Mouse (Mus musculus) forebrain, embryonic 12.5 days (tissue): ENCODE results near the gene Sf1. TPM values are rescaled to one million over a fixed set of nuclear protein-coding genes. Genes with fewer than 3 reads are reported as not detected.

Experiments used
- ATAC-seq: fragments of 200-750 bp; cut with Nextera tagmentation; 2 replicates; pipeline ENCODE4 v1.8.0; 2017; ENCODE audit warnings: moderate TSS enrichment; ENCODE audit not compliant: low FRiP score
- H3K27ac ChIP-seq: fragments of 300-500 bp; sonication (generic); 2 replicates; pipeline ENCODE4 v1.5.1; 2016; ENCODE audit warnings: mild to moderate bottlenecking
- H3K27me3 ChIP-seq: fragments of 300-500 bp; sonication (generic); 2 replicates; pipeline ENCODE4 v1.6.1; 2016; ENCODE audit warnings: mild to moderate bottlenecking
- H3K36me3 ChIP-seq: fragments of 300-500 bp; sonication (generic); replicated peaks from 2 replicates; pipeline ENCODE4 v1.6.1; 2016; ENCODE audit warnings: mild to moderate bottlenecking
- H3K4me1 ChIP-seq: fragments of 300-500 bp; sonication (generic); 2 replicates; pipeline ENCODE4 v1.6.1; 2016
- H3K4me2 ChIP-seq: fragments of 300-500 bp; sonication (generic); 2 replicates; pipeline ENCODE4 v1.6.1; 2016; ENCODE audit warnings: mild to moderate bottlenecking, moderate library complexity
- H3K4me3 ChIP-seq: fragments of 300-500 bp; sonication (generic); replicated peaks from 2 replicates; pipeline ENCODE4 v1.5.1; 2016; ENCODE audit warnings: mild to moderate bottlenecking
- H3K9ac ChIP-seq: fragments of 300-500 bp; sonication (generic); 2 replicates; pipeline ENCODE4 v1.6.1; 2016; ENCODE audit warnings: mild to moderate bottlenecking
- H3K9me3 ChIP-seq: fragments of 300-500 bp; sonication (generic); 2 replicates; pipeline ENCODE4 v1.6.1; 2016
- WGBS: fragments of 180-500 bp; shearing (Covaris S2); methylation state at CpG from one replicate; pipeline ENCODE4 v1.1.7; 2016; 5-methylcytosine and 5-hydroxymethylcytosine counted together
- polyA plus RNA-seq: library from polyadenylated mRNA; unstranded; fragments of >200 nt; fragmentation: Nextera tagmentation; extraction: Ambion mirVana; gene quantifications from 2 replicates; pipeline ENCODE4 v1.2.1, GENCODE M21; 2016

Sf1 gene
- polyA plus RNA-seq, 1 experiment from 2014 or later: 204 TPM

DNA sequence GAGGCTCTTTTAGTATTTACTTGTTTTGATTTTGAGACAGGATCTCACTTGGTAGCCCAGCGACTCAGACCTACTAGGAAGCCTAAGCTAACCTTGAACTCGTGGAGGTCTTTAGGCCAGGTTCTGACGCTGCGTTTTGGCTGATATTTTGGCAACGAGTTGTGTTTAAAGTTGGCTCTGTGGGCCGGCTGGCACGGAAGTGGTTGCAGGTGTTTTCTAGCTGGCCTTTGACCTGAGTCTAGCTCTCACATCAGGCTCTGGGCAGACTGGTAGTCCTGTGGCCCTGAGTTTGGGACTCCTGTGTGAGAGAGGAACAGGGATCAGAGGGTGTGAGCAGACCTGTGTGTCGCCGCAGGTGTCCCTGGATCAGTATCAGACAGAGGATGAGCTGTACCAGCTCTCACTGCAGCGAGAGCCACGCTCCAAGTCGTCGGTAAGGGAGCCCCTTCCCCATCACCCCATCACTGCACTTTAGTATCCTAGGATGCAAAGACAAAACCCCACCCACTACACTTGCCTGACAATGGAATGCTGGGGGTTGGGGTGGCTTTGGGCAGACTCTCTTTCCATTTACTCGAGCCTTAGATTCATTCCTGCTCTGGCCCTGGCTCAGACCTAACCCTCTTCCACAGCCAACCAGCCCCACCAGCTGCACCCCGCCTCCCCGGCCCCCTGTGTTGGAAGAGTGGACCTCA is 44.5 kb downstream of the Sf1 start:
- ATAC-seq: no peak
- peaks cover 7% of the 10 kb centered on the region; the same call in 1 of the 2 replicates for H3K4me1 ChIP-seq
- peaks cover 12% of the 10 kb centered on the region for H3K27me3 ChIP-seq
- H3K4me3 ChIP-seq: no peak overlapping the region
- no peak overlapping the region for H3K4me2 ChIP-seq
- no peak overlapping the region for H3K27ac ChIP-seq
- H3K9me3 ChIP-seq: no peaks in the 10 kb centered on the region
- no peak overlapping the region for H3K9ac ChIP-seq
- H3K36me3 ChIP-seq: no peaks in the 10 kb centered on the region
- 45% methylated on average over 16 of the region's 16 CpGs for WGBS

DNA sequence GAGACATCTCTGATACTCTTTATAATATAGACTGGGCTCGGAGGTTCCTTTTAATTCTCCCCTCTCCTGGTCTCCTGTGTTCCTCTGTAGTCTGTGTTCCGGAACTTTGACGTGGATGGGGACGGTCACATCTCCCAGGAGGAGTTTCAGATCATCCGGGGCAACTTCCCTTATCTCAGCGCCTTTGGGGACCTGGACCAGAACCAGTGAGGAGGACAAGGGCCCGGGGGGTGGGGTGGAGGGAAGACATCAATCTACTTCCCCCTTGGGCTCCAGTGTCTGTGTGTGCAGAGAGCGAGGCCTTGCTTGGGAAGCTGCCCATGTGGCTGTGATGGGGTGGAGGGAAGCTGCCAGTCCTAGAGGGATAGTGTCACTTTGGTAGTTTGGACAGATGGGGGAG is 45.3 kb downstream of the Sf1 start:
- H3K4me3 ChIP-seq: no peak overlapping the region
- no peak overlapping the region for H3K4me2 ChIP-seq
- no peaks in the 10 kb centered on the region for H3K4me1 ChIP-seq
- no peak overlapping the region for H3K27ac ChIP-seq
- ATAC-seq: no peak
- no peaks in the 10 kb centered on the region for H3K36me3 ChIP-seq
- 84% methylated on average over 8 of the region's 8 CpGs for WGBS
- no peak overlapping the region for H3K9ac ChIP-seq
- no peaks in the 10 kb centered on the region for H3K9me3 ChIP-seq
- peaks cover 4% of the 10 kb centered on the region; the same call in 1 of the 2 replicates for H3K27me3 ChIP-seq

DNA sequence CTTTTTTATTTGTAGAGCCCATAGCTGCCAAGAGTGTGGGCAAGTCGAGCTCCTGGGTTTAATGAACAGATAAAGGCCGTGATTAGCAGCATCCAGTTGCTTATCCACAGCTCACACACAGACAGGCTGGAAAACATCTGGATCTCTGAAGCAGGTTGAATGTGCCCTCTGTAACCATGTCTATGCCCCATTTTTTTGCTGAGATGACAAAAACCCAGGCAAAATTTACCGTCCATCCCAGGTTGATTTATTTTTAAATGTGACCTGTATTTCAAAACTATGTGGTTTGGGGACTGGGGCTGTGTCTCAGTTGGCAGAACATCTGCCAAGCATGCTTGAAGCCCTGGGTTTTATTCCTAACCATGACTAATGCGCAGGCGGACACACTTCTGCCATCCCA is 45.7 kb downstream of the Sf1 start:
- no peaks in the 10 kb centered on the region for H3K4me1 ChIP-seq
- H3K4me3 ChIP-seq: no peak overlapping the region
- H3K9ac ChIP-seq: no peak overlapping the region
- no peaks in the 10 kb centered on the region for H3K36me3 ChIP-seq
- no peak for ATAC-seq
- H3K4me2 ChIP-seq: no peak overlapping the region
- H3K27me3 ChIP-seq: no peaks in the 10 kb centered on the region
- H3K9me3 ChIP-seq: no peaks in the 10 kb centered on the region
- WGBS: 81% methylated on average over 5 of the region's 5 CpGs
- no peak overlapping the region for H3K27ac ChIP-seq

DNA sequence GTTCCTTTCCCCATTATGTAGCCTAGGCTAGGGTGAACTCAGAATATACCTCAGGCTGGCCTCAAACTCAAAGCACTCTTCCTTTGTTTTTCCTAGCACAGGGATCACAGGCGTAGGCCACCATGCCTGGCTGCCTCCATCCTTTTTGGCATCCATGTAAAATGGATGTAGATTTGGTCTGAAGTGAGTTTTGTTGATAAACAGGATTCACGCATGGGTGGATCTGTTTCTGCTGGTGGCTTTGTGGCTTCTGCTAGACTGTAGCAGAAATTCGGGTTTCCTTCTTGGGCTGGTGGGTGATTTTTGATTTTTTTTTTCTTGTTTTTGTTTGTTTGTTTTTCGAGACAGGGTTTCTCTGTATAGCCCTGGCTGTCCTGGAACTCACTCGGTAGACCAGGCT is 46.4 kb downstream of the Sf1 start:
- H3K4me3 ChIP-seq: no peak overlapping the region
- H3K4me1 ChIP-seq: peaks cover 5% of the 10 kb centered on the region; the same call in 1 of the 2 replicates
- H3K4me2 ChIP-seq: no peak overlapping the region
- 93% methylated on average over 5 of the region's 5 CpGs for WGBS
- no peak overlapping the region for H3K9ac ChIP-seq
- no peak for ATAC-seq
- 0 out of 2 replicates have a peak, but pooled peaks cover 5% of the 10 kb centered on the region for H3K27me3 ChIP-seq
- H3K9me3 ChIP-seq: no peaks in the 10 kb centered on the region
- H3K36me3 ChIP-seq: no peaks in the 10 kb centered on the region
- no peak overlapping the region for H3K27ac ChIP-seq

DNA sequence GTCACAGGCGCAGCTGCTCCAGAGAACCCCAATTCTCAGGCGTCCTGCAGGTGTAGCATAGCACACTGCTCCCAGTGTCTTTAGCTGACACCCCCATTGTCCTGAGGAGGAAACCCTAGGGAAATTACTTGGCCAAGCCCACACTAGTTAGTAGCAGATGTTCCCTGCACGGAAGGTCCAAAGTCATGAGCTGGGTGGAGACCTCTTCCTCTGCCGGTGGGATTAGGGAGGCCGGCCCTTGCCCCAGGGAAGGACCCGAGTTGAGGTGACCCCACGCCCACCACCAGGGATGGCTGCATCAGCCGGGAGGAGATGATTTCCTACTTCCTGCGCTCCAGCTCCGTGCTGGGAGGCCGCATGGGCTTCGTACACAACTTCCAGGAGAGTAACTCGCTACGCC is 49.3 kb downstream of the Sf1 start:
- Histone ChIP-seq H3K4me1 (peaks cover 33% of the 10 kb centered on the region), H3K27ac (0 out of 2 replicates have a peak overlapping the region, but pooled peaks have one; percentile 13), H3K36me3 (no peaks in the 10 kb centered on the region), H3K9ac (no peak overlapping the region), H3K4me2 (no peak overlapping the region), H3K4me3 (no peak overlapping the region), H3K27me3 (peaks cover 5% of the 10 kb centered on the region; the same call in 1 of the 2 replicates), H3K9me3 (no peaks in the 10 kb centered on the region)
- ATAC-seq: no peak
- 73% methylated on average over 14 of the region's 14 CpGs for WGBS

DNA sequence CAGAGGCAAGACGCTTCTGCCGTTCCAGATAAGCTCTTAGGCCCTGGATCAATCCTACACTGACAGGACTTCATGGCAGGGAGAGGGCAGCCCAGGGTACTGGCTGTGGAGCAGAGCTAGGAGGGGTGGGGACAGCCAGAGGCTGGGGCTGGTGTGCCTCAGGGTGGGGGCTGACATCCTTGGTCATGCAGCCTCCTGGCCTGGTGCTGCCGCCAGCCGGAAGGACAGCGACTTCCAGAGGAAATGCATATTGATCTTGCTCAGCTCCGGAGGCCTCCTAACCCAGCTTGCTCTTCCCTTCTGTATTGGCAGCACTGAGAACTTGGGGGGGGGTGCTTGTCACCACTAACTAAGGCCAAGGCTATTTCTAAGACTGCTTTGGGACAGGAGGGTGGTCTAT is 52.0 kb downstream of the Sf1 start:
- ATAC-seq: no peak
- peak overlapping the region; percentile 89 for H3K27ac ChIP-seq
- peaks cover 22% of the 10 kb centered on the region for H3K27me3 ChIP-seq
- no peak overlapping the region for H3K4me3 ChIP-seq
- H3K36me3 ChIP-seq: no peaks in the 10 kb centered on the region
- peak overlapping the region; percentile 38 for H3K4me2 ChIP-seq
- H3K9me3 ChIP-seq: no peaks in the 10 kb centered on the region
- H3K4me1 ChIP-seq: peaks cover 55% of the 10 kb centered on the region
- WGBS: 58% methylated on average over 6 of the region's 6 CpGs
- H3K9ac ChIP-seq: no peak overlapping the region; the same call in 1 of the 2 replicates

DNA sequence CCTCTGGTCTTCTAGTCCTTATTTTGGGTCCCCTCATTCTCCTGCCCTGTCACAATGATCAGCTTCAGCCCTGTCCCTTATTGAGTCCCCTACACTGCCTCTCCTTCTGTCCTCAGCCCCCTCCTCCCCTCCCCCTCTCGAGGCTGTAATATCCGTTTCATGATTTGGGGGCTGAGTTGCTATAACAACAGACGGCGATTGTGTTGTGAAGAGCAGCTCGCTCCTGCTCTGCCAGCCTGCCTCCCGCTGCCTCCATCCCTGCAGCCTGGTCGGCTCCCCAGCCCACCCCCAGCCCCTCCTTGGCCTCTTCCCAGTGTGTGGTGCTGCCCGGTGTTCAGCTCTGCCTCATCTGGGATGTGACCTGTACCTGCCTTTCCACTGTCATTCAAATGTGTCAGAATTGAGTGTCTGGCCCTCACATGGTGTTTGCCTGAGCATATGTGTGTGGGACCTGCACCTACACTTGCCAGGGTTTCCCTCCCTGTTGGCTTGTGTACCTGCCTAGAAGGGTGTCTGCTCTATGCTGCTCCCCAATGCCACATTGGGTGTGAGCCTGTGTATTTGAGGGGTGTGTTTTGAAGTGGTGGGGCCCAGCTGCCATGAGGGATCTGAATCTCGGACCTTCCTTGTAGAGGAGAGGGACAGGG is 52.8 kb downstream of the Sf1 start:
- 6% methylated on average over 9 of the region's 9 CpGs for WGBS
- Histone ChIP-seq H3K9ac (no peak overlapping the region), H3K4me2 (peak overlapping the region; percentile 38), H3K27me3 (peaks cover 30% of the 10 kb centered on the region), H3K27ac (peak overlapping the region; percentile 89), H3K36me3 (no peaks in the 10 kb centered on the region), H3K4me3 (0 out of 2 replicates have a peak overlapping the region, but pooled peaks have one; percentile 2), H3K4me1 (peaks cover 62% of the 10 kb centered on the region), H3K9me3 (no peaks in the 10 kb centered on the region)
- peak; percentile 39 for ATAC-seq

DNA sequence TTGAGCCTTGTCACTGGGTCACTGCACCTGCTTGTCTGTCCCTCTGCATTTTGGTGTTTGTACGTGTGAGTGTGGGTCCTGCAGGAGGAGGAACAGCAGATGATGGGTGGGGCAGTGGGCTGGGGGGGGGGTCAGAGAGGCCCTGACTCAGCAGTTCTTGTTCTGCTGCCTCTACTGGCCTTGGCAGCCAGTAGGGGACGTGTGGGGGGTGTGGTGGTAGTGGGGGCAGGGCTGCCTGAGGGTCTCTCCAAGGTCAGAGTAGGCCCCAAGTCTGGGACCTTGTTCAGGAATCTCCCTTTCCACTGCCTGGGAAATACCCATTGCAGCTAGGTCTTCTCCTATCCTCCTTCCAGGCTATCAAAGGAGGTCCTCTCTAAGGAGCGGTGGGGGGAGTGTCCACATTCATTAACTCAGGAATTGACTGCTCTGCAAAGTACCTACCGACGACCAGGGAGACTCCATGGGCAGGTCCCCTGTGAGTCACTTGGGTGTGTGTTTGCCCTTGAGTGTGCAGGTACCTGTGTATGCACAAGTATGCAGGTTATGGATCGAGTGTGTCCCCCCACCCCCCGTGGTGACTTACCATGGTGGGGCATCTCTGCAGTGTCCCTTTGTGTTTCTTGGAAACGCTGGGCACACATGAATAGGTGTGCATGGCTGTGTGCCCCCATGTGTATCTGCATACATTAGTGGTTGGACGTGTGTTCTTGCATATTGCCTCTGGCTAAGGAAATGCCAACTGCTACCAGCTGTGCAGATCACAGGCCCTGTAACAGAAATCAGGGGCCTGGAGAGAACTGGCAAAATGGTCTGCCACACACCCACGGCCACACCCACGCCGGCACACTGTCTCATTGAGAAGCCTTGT is 53.6 kb downstream of the Sf1 start:
- no peak overlapping the region; the same call in 1 of the 2 replicates for H3K9ac ChIP-seq
- 62% methylated on average over 12 of the region's 12 CpGs for WGBS
- no peak for ATAC-seq
- peak overlapping the region; percentile 94; the same call in 1 of the 2 replicates for H3K4me2 ChIP-seq
- H3K36me3 ChIP-seq: no peaks in the 10 kb centered on the region
- peak overlapping the region; percentile 89 for H3K27ac ChIP-seq
- H3K4me1 ChIP-seq: peaks cover 71% of the 10 kb centered on the region
- H3K27me3 ChIP-seq: peaks cover 38% of the 10 kb centered on the region
- no peak overlapping the region for H3K4me3 ChIP-seq
- no peaks in the 10 kb centered on the region for H3K9me3 ChIP-seq

DNA sequence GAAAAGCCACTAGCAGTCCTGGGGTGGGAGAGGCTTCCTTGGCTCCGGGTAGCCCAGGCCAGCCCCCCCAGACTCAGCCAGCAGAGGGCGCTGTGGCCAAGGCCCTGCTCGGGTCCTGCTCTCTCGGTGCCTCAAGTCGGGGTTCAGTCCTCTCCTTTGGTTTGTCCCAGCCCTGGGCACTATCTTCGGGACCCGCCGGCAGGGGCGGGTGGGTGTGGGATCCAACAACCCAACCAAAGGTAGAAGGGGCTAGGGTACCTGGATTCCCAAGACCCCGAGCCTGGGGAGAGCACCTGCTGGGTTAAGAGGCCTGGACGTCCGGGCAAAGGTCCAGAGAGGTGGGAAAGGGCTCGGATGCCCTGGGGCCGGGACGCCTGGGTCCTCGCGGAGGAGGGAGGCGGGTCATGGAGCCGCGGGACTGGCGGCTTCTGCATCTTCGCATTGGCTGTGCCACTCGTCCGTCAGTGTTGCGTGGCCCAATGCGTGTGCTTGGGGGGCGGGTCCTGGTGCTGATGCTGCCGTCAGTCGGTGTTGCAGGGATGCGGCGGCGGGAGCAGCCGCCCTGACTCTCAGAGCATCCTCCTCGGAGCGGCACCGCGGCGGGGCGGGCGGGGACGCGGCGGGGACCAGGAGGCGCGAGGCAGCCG is 54.9 kb downstream of the Sf1 start, which contains the start of gene Nrxn2:
Gene Nrxn2, plus strand, starts transcription at position 499 of the 647 bp plus-strand sequence.
- Histone ChIP-seq H3K4me2 (peak within 1 kb of the TSS; percentile 94), H3K9ac (peak within 1 kb of the TSS; percentile 84), H3K27me3 (peaks cover 45% of the 10 kb centered on the region), H3K27ac (peak within 1 kb of the TSS; percentile 84), H3K4me3 (peak within 1 kb of the TSS; percentile 65), H3K36me3 (no peaks in the 10 kb centered on the region), H3K4me1 (peaks cover 83% of the 10 kb centered on the region), H3K9me3 (no peaks in the 10 kb centered on the region)
- peak; percentile 92 for ATAC-seq
- under 1% methylated on average over 45 of the region's 46 CpGs for WGBS

DNA sequence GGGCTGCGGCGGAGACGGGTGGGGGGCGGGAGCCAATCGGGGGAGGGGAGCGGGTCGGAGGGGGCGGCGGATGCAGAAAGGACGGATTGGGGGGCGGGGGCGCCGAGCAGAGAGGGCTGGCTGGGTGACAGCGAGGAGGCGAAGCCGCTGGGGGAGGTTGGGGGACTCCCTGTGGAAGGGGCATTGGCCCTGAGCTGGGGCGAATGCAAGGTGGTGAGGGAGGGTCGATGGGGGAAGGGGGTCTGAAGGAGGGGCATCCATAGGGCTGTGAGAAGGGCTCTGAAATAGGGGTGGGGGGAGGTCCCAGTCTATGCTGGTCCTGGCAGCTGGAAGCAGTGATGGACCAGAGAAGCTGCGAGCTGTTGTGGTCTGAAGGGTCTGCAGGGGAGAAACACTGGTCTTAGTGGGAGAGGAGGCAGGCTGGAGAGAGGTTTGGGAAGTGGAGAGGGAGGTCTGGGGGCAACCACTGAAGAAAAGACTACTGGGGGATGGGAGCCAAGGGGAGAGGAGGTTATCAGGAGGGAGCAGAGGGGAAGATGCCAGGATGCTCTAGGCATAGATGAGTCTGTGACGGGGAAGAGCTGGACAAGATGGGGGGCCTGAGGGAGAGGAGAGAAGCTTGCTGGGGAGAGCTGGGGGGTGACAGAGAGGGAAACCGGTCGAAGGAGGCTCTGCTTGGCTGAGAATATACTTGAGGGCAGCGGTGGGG is 55.6 kb downstream of the Sf1 start:
- Histone ChIP-seq H3K9ac (peak overlapping the region; percentile 84), H3K27me3 (peaks cover 49% of the 10 kb centered on the region), H3K9me3 (no peaks in the 10 kb centered on the region), H3K4me1 (peaks cover 91% of the 10 kb centered on the region), H3K36me3 (no peaks in the 10 kb centered on the region), H3K27ac (peak overlapping the region; percentile 84), H3K4me2 (peak overlapping the region; percentile 94), H3K4me3 (peak overlapping the region; percentile 65)
- ATAC-seq: peak; percentile 27
- 6% methylated on average over 13 of the region's 23 CpGs for WGBS

DNA sequence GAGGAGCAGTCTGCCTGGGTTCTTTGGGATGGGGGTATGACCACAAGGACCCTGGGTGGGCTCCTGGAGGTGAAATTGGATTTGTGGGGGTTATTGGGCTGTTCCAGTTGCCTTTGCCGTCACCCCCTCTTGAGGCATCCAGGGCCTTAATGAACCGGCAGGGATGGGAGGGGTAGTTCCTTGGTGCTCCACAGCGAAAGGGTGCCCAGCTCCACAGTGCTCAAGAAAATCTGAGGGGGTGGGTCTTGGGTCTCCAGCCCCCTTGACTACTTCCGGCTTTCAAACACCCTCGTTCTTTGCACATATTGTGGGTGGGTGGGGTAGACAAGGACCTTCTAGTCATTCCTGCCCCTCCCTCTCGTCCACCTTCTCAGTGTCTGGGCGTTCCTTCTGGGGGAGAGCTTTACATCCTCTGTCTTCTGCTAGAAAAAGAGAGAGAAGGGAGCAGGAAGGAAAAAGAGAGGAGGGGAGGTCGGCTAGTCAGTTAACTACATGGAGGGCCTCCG is 56.4 kb downstream of the Sf1 start:
- peaks cover 94% of the 10 kb centered on the region for H3K4me1 ChIP-seq
- 44% methylated on average over 9 of the region's 9 CpGs for WGBS
- H3K36me3 ChIP-seq: no peaks in the 10 kb centered on the region
- no peak for ATAC-seq
- H3K27me3 ChIP-seq: peaks cover 45% of the 10 kb centered on the region
- peak overlapping the region; percentile 84; the same call in 1 of the 2 replicates for H3K27ac ChIP-seq
- peak overlapping the region; percentile 65 for H3K4me3 ChIP-seq
- H3K9ac ChIP-seq: peak overlapping the region; percentile 84
- H3K4me2 ChIP-seq: peak overlapping the region; percentile 94
- H3K9me3 ChIP-seq: no peaks in the 10 kb centered on the region
